Mouse (Mus musculus) heart, embryonic 11.5 days (tissue): ENCODE measurements at regions not wholly inside any gene's neighbourhood (a gene's known extent, or its start where the extent isn't known, plus 50 kb on each side); places are given as distances from the start of the nearest gene placed in this dataset.

ENCODE experiments used
- ATAC-seq: fragments of 200-750 bp; cut with Nextera tagmentation; replicated peaks from 2 replicates; pipeline ENCODE4 v1.8.0; 2017; ENCODE audit warnings: moderate library complexity; ENCODE audit not compliant: insufficient number of reproducible peaks, low FRiP score, low TSS enrichment
- H3K27ac ChIP-seq: fragments of 300-500 bp; sonication (generic); 2 replicates; pipeline ENCODE4 v1.5.1; 2014; ENCODE audit warnings: mild to moderate bottlenecking, low read depth, low read length
- H3K27me3 ChIP-seq: fragments of 300-500 bp; sonication (generic); 2 replicates; pipeline ENCODE4 v1.6.1; 2014; ENCODE audit warnings: mild to moderate bottlenecking, low read length, mixed read lengths; ENCODE audit not compliant: control insufficient read depth, insufficient read depth
- H3K36me3 ChIP-seq: fragments of 300-500 bp; sonication (generic); 2 replicates; pipeline ENCODE4 v1.6.1; 2014; ENCODE audit warnings: mild to moderate bottlenecking, low read length, moderate library complexity, mixed read lengths; ENCODE audit not compliant: control insufficient read depth, insufficient read depth
- H3K4me1 ChIP-seq: fragments of 300-500 bp; sonication (generic); 2 replicates; pipeline ENCODE4 v1.6.1; 2014; ENCODE audit warnings: low read length; ENCODE audit not compliant: control insufficient read depth, insufficient read depth
- H3K4me2 ChIP-seq: fragments of 300-500 bp; sonication (generic); 2 replicates; pipeline ENCODE4 v1.6.1; 2014; ENCODE audit warnings: mild to moderate bottlenecking, moderate library complexity
- H3K4me3 ChIP-seq: fragments of 300-500 bp; sonication (generic); 2 replicates; pipeline ENCODE4 v1.5.1; 2014; ENCODE audit warnings: low read depth, low read length
- H3K9ac ChIP-seq: fragments of 300-500 bp; sonication (generic); 2 replicates; pipeline ENCODE4 v1.6.1; 2014; ENCODE audit warnings: mild to moderate bottlenecking, low read depth, low read length, moderate library complexity
- H3K9me3 ChIP-seq: fragments of 300-500 bp; sonication (generic); replicated peaks from 2 replicates; pipeline ENCODE4 v1.6.1; 2016; ENCODE audit warnings: low read length; ENCODE audit not compliant: control insufficient read depth
- WGBS: fragments of 180-500 bp; shearing (Covaris S2); extraction: QIAGEN DNeasy Blood & Tissue Kit; methylation state at CpG from one replicate; pipeline ENCODE4 v1.1.7; 2014; ENCODE audit not compliant: insufficient replicate concordance; 5-methylcytosine and 5-hydroxymethylcytosine counted together

DNA sequence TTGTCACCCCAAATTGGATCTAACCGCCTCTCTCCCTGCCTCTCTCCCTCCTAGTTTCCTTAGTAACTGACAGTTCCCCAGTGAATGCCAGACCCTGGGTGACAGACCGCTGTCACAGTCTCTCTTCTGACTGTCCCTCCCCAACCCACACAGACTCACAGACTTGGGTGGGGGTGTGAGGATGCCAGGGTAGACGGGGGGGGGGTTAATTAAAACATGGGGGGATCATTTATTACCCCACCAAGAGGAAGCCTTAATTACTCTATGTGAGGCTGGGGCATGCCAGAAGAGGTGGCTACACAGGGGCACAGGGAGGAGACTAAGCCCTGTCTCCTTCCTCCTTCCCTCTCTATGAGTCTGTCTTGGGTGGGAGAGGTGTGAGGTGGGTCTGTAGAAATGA, 261.1 kb upstream of the Gm4791 start:
- ATAC-seq: no peak
- WGBS: 37% methylated on average over 3 of the region's 3 CpGs
- Histone ChIP-seq H3K4me2 (no peak overlapping the region), H3K9me3 (no peaks in the 10 kb centered on the region), H3K27me3 (peaks cover 2% of the 10 kb centered on the region; the same call in 1 of the 2 replicates), H3K27ac (no peak overlapping the region), H3K36me3 (no peaks in the 10 kb centered on the region), H3K4me1 (peaks cover 3% of the 10 kb centered on the region; the same call in 1 of the 2 replicates), H3K9ac (no peak overlapping the region), H3K4me3 (no peak overlapping the region)

GRCm38 (mm10) chr9:46736232-46736631, 262.3 kb upstream of the Gm4791 start:
- no peaks in the 10 kb centered on the region for H3K9me3 ChIP-seq
- ATAC-seq: no peak; the same call in 1 of the 2 replicates
- no peak overlapping the region for H3K27ac ChIP-seq
- peaks cover 3% of the 10 kb centered on the region; the same call in 1 of the 2 replicates for H3K4me1 ChIP-seq
- peaks cover 2% of the 10 kb centered on the region; the same call in 1 of the 2 replicates for H3K27me3 ChIP-seq
- H3K4me2 ChIP-seq: no peak overlapping the region
- H3K4me3 ChIP-seq: no peak overlapping the region
- H3K36me3 ChIP-seq: no peaks in the 10 kb centered on the region
- no peak overlapping the region for H3K9ac ChIP-seq

- H3K4me2 ChIP-seq: no peak overlapping the region
- H3K4me3 ChIP-seq: no peak overlapping the region
- H3K27ac ChIP-seq: no peak overlapping the region
- peaks cover 3% of the 10 kb centered on the region; the same call in 1 of the 2 replicates for H3K4me1 ChIP-seq
- H3K27me3 ChIP-seq: peaks cover 5% of the 10 kb centered on the region; the same call in 1 of the 2 replicates
- no peaks in the 10 kb centered on the region for H3K9me3 ChIP-seq
- 5% methylated on average over 4 of the region's 4 CpGs for WGBS
- ATAC-seq: peak; percentile 55
- H3K9ac ChIP-seq: no peak overlapping the region
- H3K36me3 ChIP-seq: no peaks in the 10 kb centered on the region
Observed at GRCm38 (mm10) chr9:46735664-46736067, 262.9 kb upstream of the Gm4791 start.

GRCm38 (mm10) chr9:46728465-46728864, 270.1 kb upstream of the Gm4791 start:
- no peaks in the 10 kb centered on the region for H3K9me3 ChIP-seq
- no peak for ATAC-seq
- 64% methylated on average over 5 of the region's 5 CpGs for WGBS
- peaks cover 2% of the 10 kb centered on the region; the same call in 1 of the 2 replicates for H3K27me3 ChIP-seq
- no peak overlapping the region for H3K9ac ChIP-seq
- no peak overlapping the region for H3K4me3 ChIP-seq
- H3K27ac ChIP-seq: no peak overlapping the region
- no peaks in the 10 kb centered on the region for H3K4me1 ChIP-seq
- H3K4me2 ChIP-seq: no peak overlapping the region
- H3K36me3 ChIP-seq: no peaks in the 10 kb centered on the region

DNA sequence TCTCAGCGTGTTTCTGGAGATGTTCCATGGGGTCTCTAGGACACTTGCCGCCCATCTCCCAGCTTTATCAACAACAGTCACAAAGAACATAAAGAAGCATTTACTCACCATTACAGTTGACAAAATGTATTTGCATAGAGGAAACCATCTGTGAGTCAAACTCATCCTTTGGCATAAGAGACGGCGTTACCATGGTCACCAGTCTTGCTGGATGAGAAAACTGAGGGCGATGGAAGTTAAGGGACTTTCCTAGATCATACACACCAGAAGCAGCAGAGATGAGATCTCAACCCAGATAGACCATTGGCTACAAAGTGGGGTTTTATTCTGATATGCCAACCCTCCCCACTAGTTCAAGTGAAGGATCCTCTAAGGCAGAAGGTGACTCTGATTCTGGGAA, 274.3 kb upstream of the Gm4791 start:
- Histone ChIP-seq H3K4me2 (no peak overlapping the region), H3K27me3 (no peaks in the 10 kb centered on the region), H3K9me3 (no peaks in the 10 kb centered on the region), H3K36me3 (no peaks in the 10 kb centered on the region), H3K4me1 (no peaks in the 10 kb centered on the region), H3K9ac (no peak overlapping the region), H3K27ac (no peak overlapping the region), H3K4me3 (no peak overlapping the region)
- WGBS: 90% methylated on average over 5 of the region's 5 CpGs
- ATAC-seq: no peak

DNA sequence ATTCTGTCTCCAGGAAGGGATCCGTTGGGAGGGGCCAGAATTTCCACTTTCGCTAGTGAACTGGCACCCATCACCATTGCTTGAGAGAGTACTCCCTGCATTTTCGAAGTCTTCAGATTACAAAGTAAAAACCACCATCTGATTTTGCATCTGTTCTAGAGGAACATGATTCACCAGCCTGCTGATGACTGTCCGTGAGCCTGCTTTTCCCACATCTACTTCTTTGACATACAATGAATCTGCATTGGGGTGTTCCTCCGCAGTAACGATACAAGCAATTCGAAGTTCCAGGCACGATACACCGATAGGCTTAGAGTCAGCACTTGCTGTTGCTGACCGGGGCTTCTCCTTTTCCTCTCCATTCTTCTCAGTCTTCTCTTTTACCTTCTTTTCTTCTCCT, 285.1 kb upstream of the Gm4791 start:
- ATAC-seq: no peak
- Histone ChIP-seq H3K27me3 (no peaks in the 10 kb centered on the region), H3K9me3 (no peaks in the 10 kb centered on the region), H3K27ac (no peak overlapping the region), H3K4me3 (no peak overlapping the region), H3K4me1 (no peaks in the 10 kb centered on the region), H3K4me2 (no peak overlapping the region), H3K36me3 (no peaks in the 10 kb centered on the region), H3K9ac (no peak overlapping the region)
- 83% methylated on average over 10 of the region's 10 CpGs for WGBS

DNA sequence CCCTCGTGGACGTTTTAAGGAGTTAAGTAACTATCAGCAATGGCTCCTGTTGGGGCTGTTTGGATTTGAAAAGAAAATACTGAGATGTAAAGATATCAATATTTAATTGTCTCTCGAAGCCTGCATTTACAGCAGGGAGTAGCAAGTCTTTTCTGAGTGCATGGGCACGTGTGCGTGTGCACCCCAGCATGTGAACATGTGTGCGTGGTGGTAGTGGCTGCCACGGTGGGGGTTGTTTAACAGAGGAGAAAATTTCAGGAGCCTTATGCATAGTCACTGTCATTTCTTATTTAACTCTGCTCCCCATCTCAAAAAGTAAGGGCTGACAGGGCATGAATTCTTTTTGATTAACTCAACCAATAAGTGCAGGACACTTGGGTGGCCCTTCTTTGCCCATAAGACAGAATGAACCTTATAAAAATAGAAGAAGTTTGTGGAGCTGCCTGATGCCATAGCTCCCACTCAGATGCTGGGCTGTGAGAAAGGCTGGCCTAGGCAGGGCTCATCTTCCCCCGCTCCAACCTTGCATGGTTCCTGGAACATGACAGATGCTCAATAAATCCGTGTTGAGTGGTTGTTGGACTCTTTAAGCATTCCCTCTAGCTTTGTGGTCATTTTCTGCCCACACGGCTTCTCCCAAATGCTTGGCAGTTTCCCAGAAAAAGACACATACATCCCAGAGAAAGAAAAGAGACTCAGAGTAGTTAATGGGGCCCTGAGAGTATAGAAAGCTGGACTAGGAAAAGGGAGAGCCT, 294.2 kb upstream of the Gm4791 start:
- Histone ChIP-seq H3K9ac (no peak overlapping the region), H3K27ac (no peak overlapping the region), H3K4me3 (no peak overlapping the region), H3K4me2 (no peak overlapping the region), H3K36me3 (no peaks in the 10 kb centered on the region), H3K4me1 (no peaks in the 10 kb centered on the region), H3K27me3 (peaks cover 11% of the 10 kb centered on the region; the same call in 1 of the 2 replicates), H3K9me3 (no peaks in the 10 kb centered on the region)
- ATAC-seq: no peak
- WGBS: 68% methylated on average over 10 of the region's 10 CpGs

GRCm38 (mm10) chr9:46703674-46704073, 294.9 kb upstream of the Gm4791 start:
- Histone ChIP-seq H3K36me3 (no peaks in the 10 kb centered on the region), H3K4me1 (no peaks in the 10 kb centered on the region), H3K4me3 (no peak overlapping the region), H3K27ac (no peak overlapping the region), H3K9ac (no peak overlapping the region), H3K27me3 (peaks cover 11% of the 10 kb centered on the region; the same call in 1 of the 2 replicates), H3K9me3 (no peaks in the 10 kb centered on the region), H3K4me2 (no peak overlapping the region)
- WGBS: 56% methylated on average over 8 of the region's 8 CpGs
- no peak for ATAC-seq
